Mouse (Mus musculus) heart, postnatal 0 days (tissue): ENCODE results near the gene Dmkn.

Source experiments
- CTCF ChIP-seq: IDR thresholded peaks from 2 replicates; pipeline ENCODE4 v1.5.1; 2016; ENCODE audit warnings: antibody characterized with exemption, control low read depth, low read depth
- EP300 ChIP-seq: IDR thresholded peaks from 2 replicates; pipeline ENCODE4 v1.6.1; 2016; ENCODE audit warnings: antibody characterized with exemption, low read depth

- TF ChIP-seq CTCF (peak; percentile 42), EP300 (no peak)
Measured at GRCm38 (mm10) chr7:30729396-30730063, 34.0 kb upstream of the Dmkn start, which contains the start of gene Tmem147.
